Mouse (Mus musculus) forebrain, embryonic 12.5 days (tissue): ENCODE data around the gene Nova1. TPM values are rescaled to one million over a fixed set of nuclear protein-coding genes. Genes with fewer than 3 reads are reported as not detected.

Source experiments
- ATAC-seq: fragments of 200-750 bp; cut with Nextera tagmentation; 2 replicates; pipeline ENCODE4 v1.8.0; 2017; ENCODE audit warnings: moderate TSS enrichment; ENCODE audit not compliant: low FRiP score
- H3K27ac ChIP-seq: fragments of 300-500 bp; sonication (generic); 2 replicates; pipeline ENCODE4 v1.5.1; 2016; ENCODE audit warnings: mild to moderate bottlenecking
- H3K27me3 ChIP-seq: fragments of 300-500 bp; sonication (generic); 2 replicates; pipeline ENCODE4 v1.6.1; 2016; ENCODE audit warnings: mild to moderate bottlenecking
- H3K36me3 ChIP-seq: fragments of 300-500 bp; sonication (generic); replicated peaks from 2 replicates; pipeline ENCODE4 v1.6.1; 2016; ENCODE audit warnings: mild to moderate bottlenecking
- H3K4me1 ChIP-seq: fragments of 300-500 bp; sonication (generic); 2 replicates; pipeline ENCODE4 v1.6.1; 2016
- H3K4me2 ChIP-seq: fragments of 300-500 bp; sonication (generic); 2 replicates; pipeline ENCODE4 v1.6.1; 2016; ENCODE audit warnings: mild to moderate bottlenecking, moderate library complexity
- H3K4me3 ChIP-seq: fragments of 300-500 bp; sonication (generic); replicated peaks from 2 replicates; pipeline ENCODE4 v1.5.1; 2016; ENCODE audit warnings: mild to moderate bottlenecking
- H3K9ac ChIP-seq: fragments of 300-500 bp; sonication (generic); 2 replicates; pipeline ENCODE4 v1.6.1; 2016; ENCODE audit warnings: mild to moderate bottlenecking
- H3K9me3 ChIP-seq: fragments of 300-500 bp; sonication (generic); 2 replicates; pipeline ENCODE4 v1.6.1; 2016
- WGBS: fragments of 180-500 bp; shearing (Covaris S2); methylation state at CpG from one replicate; pipeline ENCODE4 v1.1.7; 2016; 5-methylcytosine and 5-hydroxymethylcytosine counted together
- polyA plus RNA-seq: library from polyadenylated mRNA; unstranded; fragments of >200 nt; fragmentation: Nextera tagmentation; extraction: Ambion mirVana; gene quantifications from 2 replicates; pipeline ENCODE4 v1.2.1, GENCODE M21; 2016

The Nova1 gene
- 26.6 and 28.3 TPM in 2 replicates for polyA plus RNA-seq

- Histone ChIP-seq H3K27me3 (no peaks in the 10 kb centered on the region), H3K9me3 (no peaks in the 10 kb centered on the region)
- WGBS, result 0% methylated on average over 10 of the region's 68 CpGs
These were observed at the start of gene Nova1 for GRCm38 (mm10) chr12:46818856-46819347. Nova1 (minus strand) TSS chr12:46818929.

GRCm38 (mm10) chr12:46819348-46820022, 756 bp upstream of the Nova1 start:
- peaks cover 18% of the 10 kb centered on the region for H3K4me1 ChIP-seq
- 0% methylated on average over 50 of the region's 57 CpGs for whole genome bisulfite sequencing

More at GRCm38 (mm10) chr12:46818856-46819347, at the start of gene Nova1:
- Histone ChIP-seq H3K9ac (peak within 1 kb of the TSS; percentile 89), H3K4me2 (peak within 1 kb of the TSS; percentile 68), H3K27ac (peak within 1 kb of the TSS; percentile 99), H3K4me1 (peaks cover 18% of the 10 kb centered on the region), H3K36me3 (no peaks in the 10 kb centered on the region), H3K4me3 (peak within 1 kb of the TSS; percentile 78)
- peak; percentile 82 for ATAC-seq

GRCm38 (mm10) chr12:46818021-46818855, 491 bp downstream of the Nova1 start:
- H3K9ac ChIP-seq, result peak overlapping the region; percentile 89
- no peaks in the 10 kb centered on the region for H3K27me3 ChIP-seq
- peak overlapping the region; percentile 78 for H3K4me3 ChIP-seq
- no peaks in the 10 kb centered on the region for H3K9me3 ChIP-seq
- peak overlapping the region; percentile 54 for H3K4me2 ChIP-seq
- WGBS, result under 1% methylated on average over 52 of the region's 61 CpGs
- H3K36me3 ChIP-seq, result no peaks in the 10 kb centered on the region
- ATAC-seq, result peak; percentile 60
- H3K27ac ChIP-seq, result peak overlapping the region; percentile 99
- peaks cover 18% of the 10 kb centered on the region for H3K4me1 ChIP-seq

More at GRCm38 (mm10) chr12:46819348-46820022, 756 bp upstream of the Nova1 start:
- Histone ChIP-seq H3K9me3 (no peaks in the 10 kb centered on the region), H3K27ac (peak overlapping the region; percentile 99), H3K4me3 (peak overlapping the region; percentile 78), H3K27me3 (no peaks in the 10 kb centered on the region), H3K36me3 (no peaks in the 10 kb centered on the region), H3K4me2 (peak overlapping the region; percentile 68), H3K9ac (peak overlapping the region; percentile 89)
- peak; percentile 92 for ATAC-seq

GRCm38 (mm10) chr12:46817211-46817803, 1.4 kb downstream of the Nova1 start:
- no peak for ATAC-seq
- Histone ChIP-seq H3K27me3 (no peaks in the 10 kb centered on the region), H3K4me3 (peak overlapping the region; percentile 78), H3K4me1 (peaks cover 18% of the 10 kb centered on the region), H3K36me3 (no peaks in the 10 kb centered on the region), H3K9ac (peak overlapping the region; percentile 89), H3K27ac (peak overlapping the region; percentile 99), H3K4me2 (peak overlapping the region; percentile 54), H3K9me3 (no peaks in the 10 kb centered on the region)
- 4% methylated on average over 14 of the region's 14 CpGs for WGBS

GRCm38 (mm10) chr12:46816291-46816690, 2.4 kb downstream of the Nova1 start:
- WGBS, result 17% methylated on average over 3 of the region's 3 CpGs
- peak overlapping the region; percentile 78 for H3K4me3 ChIP-seq
- no peak for ATAC-seq

GRCm38 (mm10) chr12:46815697-46816096, 3.0 kb downstream of the Nova1 start:
- Histone ChIP-seq H3K9ac (peak overlapping the region; percentile 17; the same call in 1 of the 2 replicates), H3K27me3 (no peaks in the 10 kb centered on the region)
- WGBS, result 53% methylated on average over 5 of the region's 5 CpGs

More at GRCm38 (mm10) chr12:46816291-46816690, 2.4 kb downstream of the Nova1 start:
- Histone ChIP-seq H3K36me3 (no peaks in the 10 kb centered on the region), H3K27ac (peak overlapping the region; percentile 63), H3K9ac (peak overlapping the region; percentile 17; the same call in 1 of the 2 replicates), H3K9me3 (no peaks in the 10 kb centered on the region), H3K4me2 (peak overlapping the region; percentile 54), H3K27me3 (no peaks in the 10 kb centered on the region), H3K4me1 (peaks cover 18% of the 10 kb centered on the region)

GRCm38 (mm10) chr12:46814820-46815219, 3.9 kb downstream of the Nova1 start:
- Histone ChIP-seq H3K4me3 (no peak overlapping the region), H3K4me2 (peak overlapping the region; percentile 54; the same call in 1 of the 2 replicates)

More at GRCm38 (mm10) chr12:46815697-46816096, 3.0 kb downstream of the Nova1 start:
- Histone ChIP-seq H3K27ac (peak overlapping the region; percentile 63), H3K9me3 (no peaks in the 10 kb centered on the region), H3K4me1 (peaks cover 18% of the 10 kb centered on the region), H3K4me3 (peak overlapping the region; percentile 78), H3K4me2 (peak overlapping the region; percentile 54), H3K36me3 (no peaks in the 10 kb centered on the region)
- no peak for ATAC-seq

GRCm38 (mm10) chr12:46801311-46801710, 17.4 kb downstream of the Nova1 start:
- H3K4me1 ChIP-seq, result no peaks in the 10 kb centered on the region
- no peak overlapping the region for H3K4me3 ChIP-seq
- ATAC-seq, result no peak
- no peak overlapping the region for H3K9ac ChIP-seq
- WGBS, result 74% methylated on average over 1 of the region's 1 CpGs
- no peaks in the 10 kb centered on the region for H3K9me3 ChIP-seq
- H3K27ac ChIP-seq, result no peak overlapping the region
- H3K4me2 ChIP-seq, result no peak overlapping the region
- H3K27me3 ChIP-seq, result no peaks in the 10 kb centered on the region
- H3K36me3 ChIP-seq, result no peaks in the 10 kb centered on the region

More at GRCm38 (mm10) chr12:46814820-46815219, 3.9 kb downstream of the Nova1 start:
- H3K4me1 ChIP-seq, result peaks cover 9% of the 10 kb centered on the region
- no peak overlapping the region for H3K9ac ChIP-seq
- ATAC-seq, result no peak
- H3K36me3 ChIP-seq, result no peaks in the 10 kb centered on the region
- WGBS, result 89% methylated on average over 4 of the region's 4 CpGs
- H3K27me3 ChIP-seq, result no peaks in the 10 kb centered on the region
- no peaks in the 10 kb centered on the region for H3K9me3 ChIP-seq
- no peak overlapping the region for H3K27ac ChIP-seq

GRCm38 (mm10) chr12:46782301-46783280, 36.1 kb downstream of the Nova1 start:
- H3K9ac ChIP-seq, result no peak overlapping the region
- no peaks in the 10 kb centered on the region for H3K36me3 ChIP-seq
- no peak overlapping the region for H3K27ac ChIP-seq
- no peak overlapping the region for H3K4me2 ChIP-seq
- WGBS, result 40% methylated on average over 8 of the region's 8 CpGs
- H3K4me1 ChIP-seq, result peaks cover 6% of the 10 kb centered on the region; the same call in 1 of the 2 replicates
- ATAC-seq, result peak; percentile 57
- no peak overlapping the region for H3K4me3 ChIP-seq
- no peaks in the 10 kb centered on the region for H3K9me3 ChIP-seq
- no peaks in the 10 kb centered on the region for H3K27me3 ChIP-seq

GRCm38 (mm10) chr12:46781481-46781880, 37.2 kb downstream of the Nova1 start:
- Histone ChIP-seq H3K4me1 (peaks cover 6% of the 10 kb centered on the region; the same call in 1 of the 2 replicates), H3K36me3 (no peaks in the 10 kb centered on the region), H3K4me2 (no peak overlapping the region), H3K27me3 (no peaks in the 10 kb centered on the region), H3K9ac (no peak overlapping the region), H3K4me3 (no peak overlapping the region), H3K27ac (no peak overlapping the region), H3K9me3 (no peaks in the 10 kb centered on the region)
- ATAC-seq, result peak; percentile 23; the same call in 1 of the 2 replicates

GRCm38 (mm10) chr12:46780983-46781382, 37.7 kb downstream of the Nova1 start:
- Histone ChIP-seq H3K4me1 (peaks cover 6% of the 10 kb centered on the region; the same call in 1 of the 2 replicates), H3K9ac (no peak overlapping the region), H3K27me3 (no peaks in the 10 kb centered on the region), H3K36me3 (no peaks in the 10 kb centered on the region), H3K4me3 (no peak overlapping the region), H3K9me3 (no peaks in the 10 kb centered on the region), H3K4me2 (no peak overlapping the region), H3K27ac (no peak overlapping the region)
- no peak for ATAC-seq
- 85% methylated on average over 2 of the region's 2 CpGs for WGBS
